Mouse (Mus musculus): ENCODE measurements at regions not wholly inside any gene's neighbourhood (a gene's known extent, or its start where the extent isn't known, plus 50 kb on each side); places are given as distances from the start of the nearest gene placed in this dataset.

GRCm38 (mm10) chr16:77537351-77537750 lies 64.5 kb downstream of the Gm11146 start:
- peak; percentile 73 for ATAC-seq (ENCODE audit: low FRiP score)
- Histone ChIP-seq H3K27ac (replicated peaks) (peak overlapping the region; percentile 94), H3K9ac (replicated peaks) (peak overlapping the region; percentile 51), H3K9me3 (replicated peaks) (no peaks in the 10 kb centered on the region), H3K4me3 (replicated peaks) (peak overlapping the region; percentile 36), H3K36me3 (no peaks in the 10 kb centered on the region), H3K4me1 (peaks cover 10% of the 10 kb centered on the region; the same call in 1 of the 2 replicates), H3K4me2 (peak overlapping the region; percentile 56), H3K27me3 (replicated peaks) (no peaks in the 10 kb centered on the region)
- WGBS: 29% methylated on average over 4 of the region's 4 CpGs

DNA sequence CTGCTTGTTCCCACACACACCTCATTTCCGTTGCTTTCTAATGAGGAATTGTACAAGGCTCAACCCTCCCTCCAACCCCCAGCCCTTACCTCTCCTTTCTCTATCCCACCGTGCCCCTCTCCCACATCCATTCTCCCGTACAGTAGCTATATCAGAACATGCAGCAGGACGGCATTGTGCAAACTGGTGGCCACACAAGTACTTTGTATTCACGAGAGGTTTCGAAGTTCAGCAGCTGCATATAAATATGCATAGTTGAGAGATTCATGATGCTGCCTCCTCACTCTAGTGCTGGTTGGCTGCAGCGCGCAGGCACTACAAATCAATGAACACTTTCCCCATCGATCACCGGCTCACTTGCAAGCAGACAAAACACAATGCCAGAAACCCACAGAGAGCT lies 65.1 kb downstream of the Gm11146 start:
- Histone ChIP-seq H3K36me3 (no peaks in the 10 kb centered on the region), H3K4me2 (peak overlapping the region; percentile 56), H3K27ac (replicated peaks) (peak overlapping the region; percentile 94), H3K27me3 (replicated peaks) (no peaks in the 10 kb centered on the region), H3K4me3 (replicated peaks) (peak overlapping the region; percentile 36), H3K9ac (replicated peaks) (peak overlapping the region; percentile 51), H3K9me3 (replicated peaks) (no peaks in the 10 kb centered on the region), H3K4me1 (peaks cover 10% of the 10 kb centered on the region; the same call in 1 of the 2 replicates)
- ATAC-seq (ENCODE audit: low FRiP score): peak; percentile 91
- WGBS: 13% methylated on average over 10 of the region's 10 CpGs

DNA sequence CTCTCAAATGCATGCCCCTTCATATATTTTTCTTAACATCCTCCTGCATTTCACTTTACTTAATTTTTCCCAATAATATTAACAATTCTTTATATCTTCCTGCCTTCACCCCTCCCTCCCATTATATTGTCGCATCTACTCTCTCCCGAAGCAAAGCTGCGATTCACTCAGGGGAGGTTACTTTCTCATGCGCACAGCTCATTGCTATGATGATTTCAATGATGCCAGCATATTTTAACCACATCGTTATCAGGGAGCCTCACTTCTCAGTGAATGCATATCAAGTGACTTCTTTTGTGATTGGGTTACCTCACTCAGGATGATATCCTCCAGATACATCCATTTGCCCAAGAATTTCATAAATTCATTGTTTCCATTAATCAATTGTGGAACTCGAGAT lies 65.6 kb downstream of the Gm11146 start:
- Histone ChIP-seq H3K27me3 (replicated peaks) (no peaks in the 10 kb centered on the region), H3K9me3 (replicated peaks) (no peaks in the 10 kb centered on the region), H3K4me1 (peaks cover 13% of the 10 kb centered on the region; the same call in 1 of the 2 replicates), H3K4me3 (replicated peaks) (peak overlapping the region; percentile 36), H3K36me3 (no peaks in the 10 kb centered on the region), H3K27ac (replicated peaks) (peak overlapping the region; percentile 94), H3K4me2 (peak overlapping the region; percentile 56), H3K9ac (replicated peaks) (peak overlapping the region; percentile 51)
- peak; percentile 71 for ATAC-seq (ENCODE audit: low FRiP score)
- WGBS: 16% methylated on average over 6 of the region's 6 CpGs

DNA sequence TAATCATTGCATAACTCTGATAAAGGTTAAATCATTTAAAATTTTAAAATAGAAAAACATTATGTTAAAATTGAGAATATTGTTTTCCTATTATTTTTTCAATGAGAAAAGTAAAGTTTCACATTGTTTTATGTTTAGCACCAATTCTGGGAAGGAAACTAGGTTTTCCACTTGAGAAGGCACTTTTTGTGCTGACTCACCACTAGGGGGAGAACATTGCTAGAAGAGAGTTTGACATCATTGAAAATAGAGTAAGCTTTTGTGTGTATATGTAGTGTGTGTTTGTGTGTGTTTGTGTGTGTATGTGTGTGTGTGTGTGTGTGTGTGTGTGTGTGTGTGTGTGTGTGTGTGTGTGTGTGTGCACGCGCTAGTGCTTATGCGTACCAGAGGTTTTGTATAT lies 66.9 kb downstream of the Gm11146 start:
- Histone ChIP-seq H3K36me3 (0 out of 2 replicates have a peak, but pooled peaks cover 2% of the 10 kb centered on the region), H3K27ac (replicated peaks) (peak overlapping the region; percentile 71), H3K9me3 (replicated peaks) (no peaks in the 10 kb centered on the region), H3K4me1 (peaks cover 13% of the 10 kb centered on the region; the same call in 1 of the 2 replicates), H3K9ac (replicated peaks) (no peak overlapping the region), H3K27me3 (replicated peaks) (no peaks in the 10 kb centered on the region), H3K4me3 (replicated peaks) (no peak overlapping the region), H3K4me2 (no peak overlapping the region)
- 85% methylated on average over 3 of the region's 3 CpGs for WGBS
- no peak for ATAC-seq (ENCODE audit: low FRiP score)

DNA sequence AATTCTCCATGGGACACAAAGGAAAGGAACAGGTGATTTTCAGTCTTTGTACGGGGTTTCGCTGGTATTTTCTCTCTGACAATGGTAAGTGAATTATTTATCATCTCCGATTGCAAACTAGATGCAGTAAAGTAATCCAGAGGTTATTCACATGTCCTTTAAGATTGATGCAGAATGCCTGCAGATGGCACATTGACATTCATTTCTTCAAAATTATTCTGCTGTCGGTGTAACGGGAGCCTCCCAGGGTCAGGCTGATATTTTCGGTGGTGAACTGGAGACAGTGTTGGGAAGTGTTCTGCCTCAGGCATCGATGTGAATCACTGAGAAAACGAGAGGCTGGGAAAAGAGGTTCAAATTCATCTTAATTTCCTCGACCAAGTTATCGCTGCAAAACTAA lies 70.3 kb downstream of the Gm11146 start:
- ATAC-seq (ENCODE audit: low FRiP score): no peak
- no peak overlapping the region for H3K4me2 ChIP-seq
- WGBS: 21% methylated on average over 10 of the region's 10 CpGs

GRCm38 (mm10) chr16:77527951-77528350 lies 73.9 kb downstream of the Gm11146 start:
- Histone ChIP-seq H3K36me3 (0 out of 2 replicates have a peak, but pooled peaks cover 2% of the 10 kb centered on the region), H3K9me3 (replicated peaks) (no peaks in the 10 kb centered on the region), H3K4me2 (no peak overlapping the region), H3K4me1 (0 out of 2 replicates have a peak, but pooled peaks cover 3% of the 10 kb centered on the region), H3K9ac (replicated peaks) (no peak overlapping the region), H3K27me3 (replicated peaks) (no peaks in the 10 kb centered on the region), H3K4me3 (replicated peaks) (no peak overlapping the region), H3K27ac (replicated peaks) (no peak overlapping the region)
- no peak for ATAC-seq (ENCODE audit: low FRiP score)
- 88% methylated on average over 1 of the region's 1 CpGs for WGBS

More for the DNA sequence above, 70.3 kb downstream of the Gm11146 start:
- H3K27ac ChIP-seq (replicated peaks): peak overlapping the region; percentile 37; the same call in 1 of the 2 replicates
- H3K4me1 ChIP-seq: 0 out of 2 replicates have a peak, but pooled peaks cover 11% of the 10 kb centered on the region
- no peak overlapping the region for H3K9ac ChIP-seq (replicated peaks)
- no peak overlapping the region for H3K4me3 ChIP-seq (replicated peaks)
- H3K27me3 ChIP-seq (replicated peaks): no peaks in the 10 kb centered on the region
- H3K36me3 ChIP-seq: 0 out of 2 replicates have a peak, but pooled peaks cover 2% of the 10 kb centered on the region
- H3K9me3 ChIP-seq (replicated peaks): no peaks in the 10 kb centered on the region

GRCm38 (mm10) chr16:77514606-77515005 lies 87.3 kb downstream of the Gm11146 start:
- no peak for ATAC-seq (ENCODE audit: low FRiP score)
- Histone ChIP-seq H3K27ac (replicated peaks) (no peak overlapping the region), H3K27me3 (replicated peaks) (no peaks in the 10 kb centered on the region), H3K4me1 (no peaks in the 10 kb centered on the region), H3K9ac (replicated peaks) (no peak overlapping the region), H3K4me3 (replicated peaks) (no peak overlapping the region), H3K4me2 (no peak overlapping the region), H3K9me3 (replicated peaks) (no peaks in the 10 kb centered on the region), H3K36me3 (no peaks in the 10 kb centered on the region)
- WGBS: 55% methylated on average over 3 of the region's 3 CpGs

DNA sequence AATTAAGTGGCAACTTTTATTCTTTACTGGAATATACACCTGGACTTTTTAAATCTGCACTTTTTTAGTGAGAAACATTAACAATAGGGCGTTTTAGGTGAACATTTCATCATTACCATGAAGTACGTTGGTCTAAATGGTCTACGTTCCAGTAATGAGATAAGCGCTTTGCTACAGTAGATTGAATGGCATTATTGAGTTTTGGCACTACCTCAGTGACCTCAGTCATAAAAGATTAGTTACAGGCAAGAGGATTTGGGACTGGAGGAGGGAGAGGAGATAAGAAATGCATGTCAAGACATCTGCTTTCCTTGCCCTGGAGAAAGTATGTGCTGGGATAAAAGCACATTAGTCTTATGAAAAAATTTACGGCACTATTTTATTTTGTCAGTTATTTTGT lies 98.3 kb downstream of the Gm11146 start:
- H3K27ac ChIP-seq (replicated peaks): no peak overlapping the region
- H3K4me2 ChIP-seq: peak overlapping the region; percentile 31
- 50% methylated on average over 5 of the region's 5 CpGs for WGBS
- H3K9ac ChIP-seq (replicated peaks): no peak overlapping the region
- H3K4me1 ChIP-seq: peaks cover 14% of the 10 kb centered on the region
- H3K36me3 ChIP-seq: peaks cover 5% of the 10 kb centered on the region; the same call in 1 of the 2 replicates
- H3K27me3 ChIP-seq (replicated peaks): no peaks in the 10 kb centered on the region
- peak overlapping the region; percentile 17; the same call in 1 of the 2 replicates for H3K4me3 ChIP-seq (replicated peaks)
- no peaks in the 10 kb centered on the region for H3K9me3 ChIP-seq (replicated peaks)
- ATAC-seq (ENCODE audit: low FRiP score): no peak

DNA sequence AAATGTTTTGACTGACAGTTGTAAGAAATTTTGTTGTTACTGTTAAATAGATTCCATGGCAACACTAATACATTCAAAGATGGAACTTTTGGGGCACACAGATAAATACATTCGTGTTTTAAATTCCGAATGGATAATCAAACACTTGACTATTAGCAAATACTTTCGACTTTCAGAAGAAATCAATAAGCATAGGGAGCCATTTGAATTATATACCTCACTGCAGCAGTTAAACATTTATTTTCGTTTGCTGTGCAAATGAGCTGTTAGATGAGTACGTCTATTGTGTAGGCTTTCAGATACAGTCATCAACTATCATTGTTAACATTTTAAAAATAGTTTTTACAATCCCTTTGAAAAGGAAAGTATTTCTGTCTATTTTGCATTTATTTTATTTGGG lies 99.0 kb downstream of the Gm11146 start:
- Histone ChIP-seq H3K4me3 (replicated peaks) (no peak overlapping the region), H3K4me2 (peak overlapping the region; percentile 11; the same call in 1 of the 2 replicates), H3K9ac (replicated peaks) (no peak overlapping the region), H3K36me3 (peaks cover 5% of the 10 kb centered on the region; the same call in 1 of the 2 replicates), H3K9me3 (replicated peaks) (no peaks in the 10 kb centered on the region), H3K4me1 (peaks cover 14% of the 10 kb centered on the region), H3K27ac (replicated peaks) (no peak overlapping the region), H3K27me3 (replicated peaks) (no peaks in the 10 kb centered on the region)
- WGBS: 60% methylated on average over 5 of the region's 5 CpGs
- no peak for ATAC-seq (ENCODE audit: low FRiP score)

GRCm38 (mm10) chr16:77502026-77502425 lies 99.9 kb downstream of the Gm11146 start:
- Histone ChIP-seq H3K27ac (replicated peaks) (0 out of 2 replicates have a peak overlapping the region, but pooled peaks have one; percentile 45), H3K27me3 (replicated peaks) (no peaks in the 10 kb centered on the region), H3K9ac (replicated peaks) (no peak overlapping the region), H3K9me3 (replicated peaks) (no peaks in the 10 kb centered on the region), H3K4me1 (peaks cover 14% of the 10 kb centered on the region), H3K36me3 (no peaks in the 10 kb centered on the region), H3K4me2 (peak overlapping the region; percentile 29), H3K4me3 (replicated peaks) (peak overlapping the region; percentile 24; the same call in 1 of the 2 replicates)
- WGBS: 64% methylated on average over 3 of the region's 3 CpGs
- ATAC-seq (ENCODE audit: low FRiP score): no peak

DNA sequence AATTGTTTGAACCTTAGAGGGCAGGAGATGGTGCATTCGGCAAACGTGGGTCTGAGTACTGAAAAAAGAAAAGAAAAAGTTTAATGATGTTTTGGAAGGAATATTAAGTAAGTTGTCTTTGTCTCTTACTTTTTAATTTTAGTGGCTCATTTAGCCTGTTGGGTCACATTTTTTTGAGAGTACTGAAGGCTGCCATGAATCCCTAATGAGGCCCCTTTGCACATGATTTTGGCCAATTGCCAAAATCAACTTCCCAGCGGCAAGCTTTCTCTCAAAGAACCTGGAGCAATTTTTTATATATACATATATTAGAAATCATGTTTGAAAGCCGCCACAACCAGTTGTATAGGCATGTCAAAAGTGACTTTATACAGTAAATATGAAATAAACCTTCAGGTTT lies 100.9 kb downstream of the Gm11146 start:
- peak overlapping the region; percentile 29; the same call in 1 of the 2 replicates for H3K9ac ChIP-seq (replicated peaks)

GRCm38 (mm10) chr16:77500413-77500812 lies 101.5 kb downstream of the Gm11146 start:
- peak overlapping the region; percentile 82 for H3K27ac ChIP-seq (replicated peaks)
- H3K4me3 ChIP-seq (replicated peaks): peak overlapping the region; percentile 23
- no peaks in the 10 kb centered on the region for H3K9me3 ChIP-seq (replicated peaks)
- H3K9ac ChIP-seq (replicated peaks): peak overlapping the region; percentile 29; the same call in 1 of the 2 replicates
- no peaks in the 10 kb centered on the region for H3K27me3 ChIP-seq (replicated peaks)
- H3K4me2 ChIP-seq: peak overlapping the region; percentile 40
- WGBS: 21% methylated on average over 6 of the region's 6 CpGs
- H3K4me1 ChIP-seq: peaks cover 14% of the 10 kb centered on the region
- no peaks in the 10 kb centered on the region for H3K36me3 ChIP-seq
- ATAC-seq (ENCODE audit: low FRiP score): peak; percentile 68; the same call in 1 of the 2 replicates

More for the DNA sequence above, 100.9 kb downstream of the Gm11146 start:
- peak overlapping the region; percentile 82 for H3K27ac ChIP-seq (replicated peaks)
- no peaks in the 10 kb centered on the region for H3K36me3 ChIP-seq
- peak overlapping the region; percentile 23 for H3K4me3 ChIP-seq (replicated peaks)
- H3K27me3 ChIP-seq (replicated peaks): no peaks in the 10 kb centered on the region
- peaks cover 14% of the 10 kb centered on the region for H3K4me1 ChIP-seq
- H3K9me3 ChIP-seq (replicated peaks): no peaks in the 10 kb centered on the region
- peak overlapping the region; percentile 40 for H3K4me2 ChIP-seq
- WGBS: 21% methylated on average over 4 of the region's 4 CpGs
- no peak for ATAC-seq (ENCODE audit: low FRiP score)
